Mouse (Mus musculus) liver, embryonic 14.5 days (tissue): ENCODE measurements at regions not wholly inside any gene's neighbourhood (a gene's known extent, or its start where the extent isn't known, plus 50 kb on each side); places are given as distances from the start of the nearest gene placed in this dataset.

Source experiments
- CTCF ChIP-seq: IDR thresholded peaks from 2 replicates; pipeline ENCODE4 v1.5.1; 2016; ENCODE audit warnings: antibody characterized with exemption, low read depth, control low read depth
- EP300 ChIP-seq: IDR thresholded peaks from 2 replicates; pipeline ENCODE4 v1.6.1; 2016; ENCODE audit warnings: antibody characterized with exemption, low read depth

- no peak for TF ChIP-seq CTCF
- no peak for TF ChIP-seq EP300
Observed at GRCm38 (mm10) chr14:99416169-99416568, 117.7 kb downstream of the Klf5 start.
